Mouse (Mus musculus) lung, postnatal 14 days (tissue): ENCODE results near the gene Gm44790.
"Not testable (repeated sequence)": the region's sequence is repeated elsewhere in the genome, so short reads cannot be mapped to it uniquely, and the experiment has no call there.

Experiments used
- DNase-seq: peaks from one replicate; pipeline ENCODE4 v3.0.0; 2021

The Gm44790 gene

GRCm38 (mm10) chr6:86476931-86477330 lies 50.5 kb downstream of the Gm44790 start:
- DNase-seq: no peak

- DNase-seq: no peak
Measured at GRCm38 (mm10) chr6:86479311-86479710, 52.9 kb downstream of the Gm44790 start.

- DNase-seq: no peak
Measured at GRCm38 (mm10) chr6:86479816-86480188, 53.3 kb downstream of the Gm44790 start.

- peak; percentile 46 for DNase-seq
Measured at GRCm38 (mm10) chr6:86480189-86480831, 53.9 kb downstream of the Gm44790 start.

- DNase-seq: no peak
Measured at GRCm38 (mm10) chr6:86481871-86482270, 55.4 kb downstream of the Gm44790 start.

- DNase-seq: no peak
Measured at GRCm38 (mm10) chr6:86485943-86486640, 59.6 kb downstream of the Gm44790 start.

GRCm38 (mm10) chr6:86487358-86488148 lies 61.1 kb downstream of the Gm44790 start:
- peak; percentile 89 for DNase-seq

GRCm38 (mm10) chr6:86488149-86488485 lies 61.7 kb downstream of the Gm44790 start:
- DNase-seq: no peak

GRCm38 (mm10) chr6:86489945-86490344 lies 63.5 kb downstream of the Gm44790 start:
- no peak for DNase-seq

- DNase-seq: not testable (repeated sequence)
Measured at GRCm38 (mm10) chr6:86490413-86490812, 64.0 kb downstream of the Gm44790 start.

- no peak for DNase-seq
Measured at GRCm38 (mm10) chr6:86493469-86494263, 67.2 kb downstream of the Gm44790 start.

GRCm38 (mm10) chr6:86494767-86495166 lies 68.3 kb downstream of the Gm44790 start:
- DNase-seq: no peak
